Mouse (Mus musculus) heart, embryonic 14.5 days (tissue): ENCODE results near the gene Runx1. TPM values are rescaled to one million over a fixed set of nuclear protein-coding genes. Genes with fewer than 3 reads are reported as not detected.

Source experiments
- ATAC-seq: fragments of 200-750 bp; cut with Nextera tagmentation; 2 replicates; pipeline ENCODE4 v1.8.0; 2017; ENCODE audit warnings: low read depth, moderate TSS enrichment; ENCODE audit not compliant: insufficient number of reproducible peaks, insufficient read depth, low FRiP score
- H3K27ac ChIP-seq, 2 experiments: fragments of 200-500 bp in 1 of 2; fragments of 300-500 bp in 1 of 2; sonication (generic) in 1 of 2; replicated peaks in 1 of 2; 2 replicates each; pipeline ENCODE4 v1.5.1; 2012 to 2014; ENCODE audit warnings: low read depth in 2 of 2, low read length in 2 of 2, control low read depth in 1 of 2, mild to moderate bottlenecking in 1 of 2, mixed read lengths in 1 of 2; ENCODE audit not compliant: control insufficient read depth in 1 of 2, insufficient read depth in 1 of 2
- H3K27me3 ChIP-seq: fragments of 300-500 bp; sonication (generic); 2 replicates; pipeline ENCODE4 v1.6.1; 2014; ENCODE audit warnings: mild to moderate bottlenecking, low read length, control low read depth; ENCODE audit not compliant: control insufficient read depth, insufficient read depth
- H3K36me3 ChIP-seq: fragments of 300-500 bp; sonication (generic); 2 replicates; pipeline ENCODE4 v1.6.1; 2014; ENCODE audit warnings: mild to moderate bottlenecking, control low read depth, low read length, mixed read lengths; ENCODE audit not compliant: control insufficient read depth, insufficient read depth
- H3K4me1 ChIP-seq, 2 experiments: fragments of 200-500 bp in 1 of 2; fragments of 300-500 bp in 1 of 2; sonication (generic) in 1 of 2; 2 replicates each; pipeline ENCODE4 v1.6.1; 2012 to 2014; ENCODE audit warnings: low read length in 2 of 2, control low read depth in 1 of 2, mixed read lengths in 1 of 2; ENCODE audit not compliant: control insufficient read depth in 2 of 2, insufficient read depth in 2 of 2
- H3K4me2 ChIP-seq: fragments of 300-500 bp; sonication (generic); 2 replicates; pipeline ENCODE4 v1.6.1; 2014; ENCODE audit warnings: mild to moderate bottlenecking, low read length
- H3K4me3 ChIP-seq, 2 experiments: fragments of 200-500 bp in 1 of 2; fragments of 300-500 bp in 1 of 2; sonication (generic) in 1 of 2; 2 replicates each; pipeline ENCODE4 v1.5.1; 2012 to 2014; ENCODE audit warnings: low read length in 2 of 2, mild to moderate bottlenecking in 2 of 2, control low read depth in 1 of 2, low read depth in 1 of 2, moderate library complexity in 1 of 2; ENCODE audit not compliant: control insufficient read depth in 1 of 2, insufficient read depth in 1 of 2
- H3K9ac ChIP-seq: fragments of 300-500 bp; sonication (generic); 2 replicates; pipeline ENCODE4 v1.6.1; 2014; ENCODE audit warnings: mild to moderate bottlenecking, low read length
- H3K9me3 ChIP-seq: fragments of 300-500 bp; sonication (generic); 2 replicates; pipeline ENCODE4 v1.6.1; 2016; ENCODE audit warnings: low read length, control low read depth; ENCODE audit not compliant: control insufficient read depth
- WGBS: fragments of 180-500 bp; shearing (Covaris S2); extraction: QIAGEN DNeasy Blood & Tissue Kit; methylation state at CpG from one replicate; pipeline ENCODE4 v1.1.7; 2014; 5-methylcytosine and 5-hydroxymethylcytosine counted together
- polyA plus RNA-seq: library from polyadenylated mRNA; unstranded; fragments of >200 nt; fragmentation: Nextera tagmentation; extraction: Ambion mirVana; gene quantifications from 2 replicates; pipeline ENCODE4 v1.2.1, GENCODE M21; 2014

Gene Runx1
- polyA plus RNA-seq, 1 experiment from 2014 or later, result 1.0 TPM

GRCm38 (mm10) chr16:92651256-92651655 is 174.7 kb downstream of the Runx1 start:
- no peak overlapping the region for H3K27ac ChIP-seq
- H3K36me3 ChIP-seq, result no peaks in the 10 kb centered on the region
- no peak overlapping the region for H3K4me3 ChIP-seq
- no peak overlapping the region for H3K9ac ChIP-seq
- H3K27me3 ChIP-seq, result no peaks in the 10 kb centered on the region
- ATAC-seq, result no peak
- H3K4me1 ChIP-seq, result peaks cover 3 to 7% of the 10 kb centered on the region in 2 experiments; a peak in 3 of 4 replicates
- 89% methylated on average over 3 of the region's 3 CpGs for WGBS
- H3K9me3 ChIP-seq, result no peaks in the 10 kb centered on the region
- H3K4me2 ChIP-seq, result no peak overlapping the region

- Histone ChIP-seq H3K9ac (no peak overlapping the region), H3K4me3 (no peak overlapping the region), H3K4me2 (no peak overlapping the region), H3K4me1 (peaks cover 12 to 13% of the 10 kb centered on the region in 2 experiments), H3K36me3 (no peaks in the 10 kb centered on the region), H3K9me3 (no peaks in the 10 kb centered on the region), H3K27me3 (0 out of 2 replicates have a peak, but pooled peaks cover 4% of the 10 kb centered on the region), H3K27ac (no peak overlapping the region)
- no peak for ATAC-seq
- 52% methylated on average over 13 of the region's 13 CpGs for WGBS
These were observed 179.8 kb downstream of the Runx1 start for GRCm38 (mm10) chr16:92646153-92646552.

DNA sequence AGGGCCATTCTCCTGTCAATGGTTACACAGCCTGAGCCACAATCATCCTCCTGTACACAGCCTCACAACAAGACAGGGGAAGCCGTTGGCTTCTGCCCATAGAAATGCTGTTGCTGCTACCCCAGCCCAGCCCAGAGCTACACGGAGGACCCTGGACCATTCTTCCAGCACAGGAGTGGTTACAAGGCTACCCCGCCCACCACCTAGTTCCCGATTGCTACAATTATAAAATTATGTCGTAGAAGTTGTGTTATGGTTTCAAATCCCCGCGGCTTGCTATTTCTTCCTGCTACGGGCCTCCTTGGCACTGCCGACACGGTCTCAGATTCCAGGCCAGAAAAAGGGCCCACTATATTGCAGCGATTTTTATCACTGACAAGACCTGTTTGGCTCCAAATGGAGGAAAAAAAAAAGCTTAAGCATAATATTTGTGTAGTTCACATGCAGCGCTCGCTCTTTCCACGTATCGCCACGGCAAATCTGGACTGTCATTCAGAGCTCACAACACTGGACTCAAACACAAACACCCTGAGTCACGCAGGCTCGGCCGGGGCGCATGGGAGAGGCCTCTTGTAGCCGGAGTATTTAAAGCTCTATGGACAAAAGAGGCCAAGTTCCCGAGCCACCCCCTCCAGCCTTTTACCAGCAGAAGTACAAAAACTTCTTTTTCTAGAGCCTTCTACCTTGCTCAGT is 180.4 kb downstream of the Runx1 start:
- no peak for ATAC-seq
- 67% methylated on average over 22 of the region's 22 CpGs for WGBS
- H3K27me3 ChIP-seq, result 0 out of 2 replicates have a peak, but pooled peaks cover 4% of the 10 kb centered on the region
- peaks cover 12 to 13% of the 10 kb centered on the region in 2 experiments for H3K4me1 ChIP-seq
- H3K4me3 ChIP-seq, result no peak overlapping the region
- no peak overlapping the region for H3K4me2 ChIP-seq
- no peak overlapping the region for H3K27ac ChIP-seq
- no peaks in the 10 kb centered on the region for H3K36me3 ChIP-seq
- no peaks in the 10 kb centered on the region for H3K9me3 ChIP-seq
- no peak overlapping the region for H3K9ac ChIP-seq

GRCm38 (mm10) chr16:92644718-92645422 is 181.1 kb downstream of the Runx1 start:
- Histone ChIP-seq H3K36me3 (no peaks in the 10 kb centered on the region), H3K27me3 (0 out of 2 replicates have a peak, but pooled peaks cover 4% of the 10 kb centered on the region), H3K4me2 (no peak overlapping the region), H3K9me3 (no peaks in the 10 kb centered on the region), H3K27ac (no peak overlapping the region), H3K4me1 (peaks cover 12 to 13% of the 10 kb centered on the region in 2 experiments), H3K4me3 (no peak overlapping the region), H3K9ac (no peak overlapping the region)
- WGBS, result 60% methylated on average over 15 of the region's 15 CpGs
- no peak for ATAC-seq

DNA sequence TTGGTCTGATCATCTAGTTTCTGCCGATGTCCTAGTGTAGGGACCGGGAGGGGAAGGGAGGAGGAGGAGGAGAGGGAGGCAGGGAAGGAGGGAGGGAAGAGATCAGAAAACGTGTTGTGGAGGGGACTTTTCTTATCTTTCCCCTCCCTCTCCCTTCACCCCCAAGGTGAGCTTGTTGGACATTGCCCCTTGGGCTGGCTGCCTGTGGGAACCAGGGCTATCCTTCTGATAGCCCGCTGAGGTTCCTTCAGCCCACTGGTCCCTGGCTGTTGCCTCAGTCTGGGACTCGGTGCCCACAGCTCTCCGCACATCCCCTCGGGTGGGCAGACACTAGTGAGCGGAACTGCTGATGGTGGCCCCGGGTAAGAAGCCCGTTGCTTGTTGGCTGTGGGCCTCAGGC is 181.6 kb downstream of the Runx1 start:
- H3K27me3 ChIP-seq, result 0 out of 2 replicates have a peak, but pooled peaks cover 4% of the 10 kb centered on the region
- H3K4me1 ChIP-seq, result peaks cover 12 to 13% of the 10 kb centered on the region in 2 experiments
- no peak overlapping the region for H3K4me3 ChIP-seq
- ATAC-seq, result no peak
- H3K9me3 ChIP-seq, result no peaks in the 10 kb centered on the region
- no peaks in the 10 kb centered on the region for H3K36me3 ChIP-seq
- no peak overlapping the region for H3K9ac ChIP-seq
- no peak overlapping the region for H3K4me2 ChIP-seq
- H3K27ac ChIP-seq, result no peak overlapping the region
- 65% methylated on average over 9 of the region's 10 CpGs for WGBS

- H3K9ac ChIP-seq, result no peak overlapping the region
- no peak overlapping the region for H3K4me2 ChIP-seq
- H3K27ac ChIP-seq, result no peak overlapping the region
- no peak overlapping the region for H3K4me3 ChIP-seq
- peaks cover 12 to 13% of the 10 kb centered on the region in 2 experiments for H3K4me1 ChIP-seq
- H3K36me3 ChIP-seq, result no peaks in the 10 kb centered on the region
- 0 out of 2 replicates have a peak, but pooled peaks cover 4% of the 10 kb centered on the region for H3K27me3 ChIP-seq
- 79% methylated on average over 8 of the region's 8 CpGs for WGBS
- no peak for ATAC-seq
- no peaks in the 10 kb centered on the region for H3K9me3 ChIP-seq
These were observed 183.7 kb downstream of the Runx1 start for GRCm38 (mm10) chr16:92642283-92642682.

DNA sequence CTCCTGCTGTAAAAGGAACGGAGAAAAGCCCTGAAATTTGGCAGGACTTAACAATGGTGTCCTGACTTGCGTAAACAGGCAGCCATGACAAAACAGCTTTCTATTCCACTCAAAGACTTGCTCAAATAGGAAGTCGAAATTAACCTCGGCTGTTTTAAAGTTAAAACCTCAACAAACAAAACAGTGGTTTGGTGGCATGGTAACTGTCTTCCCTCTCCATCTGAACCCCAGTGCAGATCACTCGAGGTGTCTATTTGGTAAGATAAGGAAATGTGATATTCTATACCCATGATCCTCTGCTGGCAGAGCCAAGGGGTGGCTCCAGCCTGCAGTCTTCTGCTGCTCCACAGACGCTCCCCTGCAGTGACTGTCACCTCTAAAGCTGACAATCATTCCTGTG is 184.9 kb downstream of the Runx1 start:
- no peaks in the 10 kb centered on the region for H3K9me3 ChIP-seq
- no peaks in the 10 kb centered on the region for H3K36me3 ChIP-seq
- H3K4me2 ChIP-seq, result no peak overlapping the region
- no peak overlapping the region for H3K4me3 ChIP-seq
- ATAC-seq, result no peak
- H3K4me1 ChIP-seq, result peaks cover 7 to 8% of the 10 kb centered on the region in 2 experiments
- no peak overlapping the region for H3K27ac ChIP-seq
- H3K27me3 ChIP-seq, result 0 out of 2 replicates have a peak, but pooled peaks cover 4% of the 10 kb centered on the region
- H3K9ac ChIP-seq, result no peak overlapping the region
- 72% methylated on average over 6 of the region's 6 CpGs for WGBS
